Mouse (Mus musculus) bone marrow, adult 2 months (tissue): ENCODE results near the gene Tmem239. TPM values are rescaled to one million over a fixed set of nuclear protein-coding genes. Genes with fewer than 3 reads are reported as not detected.

Experiments used
- H3K27ac ChIP-seq: fragments of 200-500 bp; 2 replicates; pipeline ENCODE4 v1.5.1; 2012; ENCODE audit warnings: low read depth, mild to moderate bottlenecking, control low read depth, inconsistent platforms, low read length; ENCODE audit not compliant: control insufficient read depth, poor library complexity, insufficient read depth
- H3K4me1 ChIP-seq: fragments of 200-500 bp; 2 replicates; pipeline ENCODE4 v1.6.1; 2011; ENCODE audit warnings: low read length; ENCODE audit not compliant: control insufficient read depth, insufficient read depth
- H3K4me3 ChIP-seq: fragments of 200-500 bp; replicated peaks from 2 replicates; pipeline ENCODE3; 2011; ENCODE audit warnings: mild to moderate bottlenecking, low read depth, low read length, control low read depth; ENCODE audit not compliant: control insufficient read depth
- CTCF ChIP-seq: fragments of 200-500 bp; IDR thresholded peaks from 2 replicates; pipeline ENCODE4 v1.5.1; 2011; ENCODE audit warnings: low read length, control low read depth; ENCODE audit not compliant: control insufficient read depth, insufficient read depth
- POLR2A ChIP-seq: fragments of 200-500 bp; IDR thresholded peaks from 2 replicates; pipeline ENCODE4 v1.6.1; 2011; ENCODE audit warnings: low read depth, mild to moderate bottlenecking, control low read depth, low read length, borderline replicate concordance; ENCODE audit not compliant: control insufficient read depth
- WGBS: fragments of 180-500 bp; shearing (Covaris S2); methylation state at CpG from one replicate; pipeline ENCODE4 v1.1.7; 2018; 5-methylcytosine and 5-hydroxymethylcytosine counted together
- polyA plus RNA-seq: library from polyadenylated mRNA; stranded (reverse); fragments of >200 nt; gene quantifications from 2 replicates; pipeline ENCODE4 v1.2.4, GENCODE M21; 2011; ENCODE audit warnings: low replicate concordance; ENCODE audit not compliant: missing spikeins, insufficient read depth, insufficient read length

Gene Tmem239
- polyA plus RNA-seq, 1 experiment: not detected

DNA sequence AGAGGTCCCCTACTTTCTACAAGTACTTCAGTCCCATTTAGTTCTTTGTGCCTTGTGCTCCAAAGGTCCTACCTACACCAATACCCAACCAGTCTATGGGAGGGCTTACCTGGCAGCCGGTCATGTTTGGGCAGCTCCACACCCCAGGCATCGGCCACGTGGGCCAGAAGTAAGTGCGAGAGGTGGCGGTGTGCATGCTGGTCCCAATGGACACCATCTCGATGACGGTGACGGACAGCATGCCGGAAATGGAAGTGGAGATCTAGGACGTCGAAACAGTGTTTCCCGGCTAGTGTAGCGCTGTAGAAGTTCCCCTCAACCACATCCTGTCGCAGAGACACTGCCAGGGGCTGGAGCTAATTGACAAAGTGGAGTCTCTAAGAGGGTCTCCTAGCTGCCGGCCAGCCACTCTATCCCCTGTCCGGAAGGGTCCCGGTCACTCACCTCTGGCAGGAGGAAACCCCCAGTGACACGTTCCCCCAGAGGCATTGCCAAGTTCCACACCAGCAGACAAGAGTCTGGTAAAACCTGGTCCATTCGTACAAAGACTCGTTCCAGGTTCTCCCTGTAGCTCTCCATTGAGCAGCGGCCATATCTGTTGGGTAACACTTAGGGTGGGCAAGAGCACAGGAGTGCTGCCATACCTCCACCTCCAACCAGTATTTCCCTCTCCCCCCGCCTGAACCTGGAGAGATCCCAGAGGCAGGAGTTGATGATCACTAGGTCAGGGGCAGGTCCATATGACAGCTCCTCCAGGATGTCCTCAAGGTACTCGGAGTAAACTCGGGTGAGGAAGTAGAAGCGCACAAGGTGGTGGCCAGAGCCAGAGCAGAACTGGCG lies 15.7 kb downstream of the Tmem239 start:
- Histone ChIP-seq H3K4me1 (peaks cover 6% of the 10 kb centered on the region; the same call in 1 of the 2 replicates), H3K4me3 (no peak overlapping the region), H3K27ac (no peak overlapping the region; the same call in 1 of the 2 replicates)
- TF ChIP-seq CTCF: no peak
- TF ChIP-seq POLR2A: no peak
- WGBS: 81% methylated on average over 26 of the region's 26 CpGs

DNA sequence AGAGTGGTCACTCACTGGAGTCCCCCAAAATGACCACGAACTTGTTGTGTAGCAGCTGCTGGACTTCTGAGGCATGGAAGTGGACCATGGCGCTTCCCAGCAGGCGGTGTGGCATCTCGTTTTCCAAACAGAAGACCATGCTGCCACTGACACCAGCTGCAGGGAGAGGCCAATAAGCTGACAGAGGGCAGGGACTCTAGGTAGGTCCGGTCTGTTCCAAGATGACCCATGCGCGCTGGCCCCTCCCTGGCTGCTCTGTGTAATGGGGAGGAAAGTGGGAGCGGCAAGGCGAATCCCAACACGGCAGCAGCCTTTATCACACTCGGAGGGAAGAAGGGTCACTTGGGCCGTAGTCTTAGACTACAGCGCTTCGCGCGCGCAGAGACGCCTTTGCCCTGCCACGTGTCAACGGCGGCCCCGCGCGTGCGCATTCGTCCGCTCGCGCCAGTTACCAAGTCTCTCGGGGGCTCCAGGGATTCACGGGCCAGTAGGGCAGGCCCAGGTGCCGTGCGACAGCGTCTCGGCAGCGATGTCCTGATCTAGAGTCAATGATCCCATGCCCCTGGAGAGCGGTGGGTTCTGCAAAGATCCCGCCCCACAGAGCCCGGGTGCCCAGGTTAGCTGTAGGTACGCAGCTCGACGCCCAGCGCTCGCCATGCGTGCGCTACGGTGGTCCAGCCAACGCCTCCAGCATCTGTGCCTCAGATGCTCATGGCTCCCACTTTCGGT lies 17.3 kb downstream of the Tmem239 start:
- Histone ChIP-seq H3K4me3 (peak overlapping the region; percentile 97), H3K27ac (peak overlapping the region; percentile 92), H3K4me1 (peaks cover 6% of the 10 kb centered on the region; the same call in 1 of the 2 replicates)
- 17% methylated on average over 49 of the region's 49 CpGs for WGBS
- TF ChIP-seq POLR2A (peak; percentile 48; the same call in 1 of the 2 replicates), CTCF (no peak)

DNA sequence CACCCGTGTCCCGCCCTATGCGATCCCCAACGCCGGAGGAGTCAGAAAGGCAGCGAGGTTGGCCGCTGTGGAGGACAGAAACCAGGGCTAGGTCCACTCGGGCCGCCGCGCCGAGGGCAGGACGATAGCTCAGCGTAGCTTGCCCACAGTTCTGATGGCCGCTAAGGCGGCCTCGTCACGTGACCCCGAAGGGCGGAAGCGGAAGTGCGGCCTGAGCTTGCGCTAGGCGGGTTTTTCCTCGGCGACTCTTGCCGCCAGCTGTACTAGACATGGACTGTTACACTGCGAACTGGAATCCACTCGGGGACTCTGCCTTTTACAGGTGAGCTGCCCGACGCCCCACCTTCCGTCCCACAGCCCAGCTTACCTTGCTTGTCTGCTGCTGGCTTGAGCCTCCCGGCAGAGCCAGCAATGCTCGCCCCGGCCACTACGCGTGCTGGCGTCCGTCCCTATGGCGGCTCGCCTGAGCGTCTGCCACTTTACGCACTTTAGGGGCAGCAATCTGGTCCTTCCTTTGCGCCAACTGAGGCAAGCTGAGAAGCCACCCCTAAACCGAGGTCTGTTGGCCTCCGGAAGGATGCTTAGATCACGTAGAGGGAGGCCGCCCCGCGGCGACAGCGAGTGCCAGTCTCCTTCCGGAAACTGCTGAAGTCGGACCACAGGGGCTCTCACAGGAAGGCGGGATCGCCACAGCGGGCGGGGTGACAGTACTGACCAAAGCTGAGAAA lies 18.0 kb downstream of the Tmem239 start, which contains the start of the genes Vps16 and Pced1a:
Gene Vps16, plus strand, starts transcription at position 214 of the 728 bp plus-strand sequence.
Gene Pced1a, minus strand, starts transcription at position 576 of the 728 bp plus-strand sequence.
- WGBS: under 1% methylated on average over 58 of the region's 58 CpGs
- Histone ChIP-seq H3K27ac (peak within 1 kb of the TSS; percentile 92), H3K4me1 (peaks cover 6% of the 10 kb centered on the region; the same call in 1 of the 2 replicates), H3K4me3 (peak within 1 kb of the TSS; percentile 97)
- TF ChIP-seq CTCF (peak; percentile 45), POLR2A (peak; percentile 67; the same call in 1 of the 2 replicates)

GRCm38 (mm10) chr2:130425112-130425511 lies 18.8 kb downstream of the Tmem239 start:
- H3K4me1 ChIP-seq: peaks cover 6% of the 10 kb centered on the region; the same call in 1 of the 2 replicates
- H3K4me3 ChIP-seq: peak overlapping the region; percentile 97
- 10% methylated on average over 5 of the region's 5 CpGs for WGBS
- no peak overlapping the region for H3K27ac ChIP-seq
- no peak for TF ChIP-seq POLR2A
- no peak for TF ChIP-seq CTCF

DNA sequence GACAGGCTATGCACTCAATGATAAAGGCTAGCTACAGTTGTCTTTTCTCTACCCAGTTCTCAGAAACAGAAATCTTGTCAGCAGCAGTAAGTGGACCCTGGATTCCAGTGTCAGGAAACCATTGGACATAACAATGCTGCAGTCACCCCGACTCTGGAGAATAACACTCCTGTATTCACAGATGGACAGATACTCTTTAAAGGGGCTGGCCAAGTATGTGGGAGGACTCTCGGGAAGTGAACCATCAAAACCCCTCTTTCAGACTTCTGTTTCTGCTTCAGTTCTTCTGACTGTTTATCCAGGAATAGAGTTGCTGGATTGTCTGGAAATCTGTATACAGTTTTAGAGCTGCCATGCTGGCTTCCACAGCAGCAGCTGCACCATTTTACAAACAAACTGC lies 23.6 kb downstream of the Tmem239 start:
- TF ChIP-seq POLR2A (no peak), CTCF (no peak)
- Histone ChIP-seq H3K4me1 (no peaks in the 10 kb centered on the region; the same call in 1 of the 2 replicates), H3K27ac (no peak overlapping the region), H3K4me3 (no peak overlapping the region)
- 66% methylated on average over 2 of the region's 2 CpGs for WGBS

DNA sequence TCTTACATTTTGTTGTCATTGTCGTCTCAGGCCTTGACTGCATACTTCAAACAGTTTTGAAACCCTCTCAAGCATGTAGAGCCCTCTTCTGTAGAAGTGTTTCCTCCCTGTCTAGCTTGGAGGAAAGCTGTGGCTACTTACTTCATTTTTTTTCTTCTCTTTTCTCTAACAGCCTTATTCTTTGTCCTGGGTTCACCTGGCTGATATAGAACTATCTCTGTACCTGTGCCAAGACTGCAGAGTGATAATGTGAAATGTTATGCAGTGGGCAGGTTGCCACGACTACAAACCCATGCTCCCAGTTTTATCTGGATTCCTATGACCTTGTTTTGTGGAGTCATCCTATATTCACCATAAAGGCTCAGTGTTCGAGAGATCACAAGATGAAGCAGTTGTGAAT lies 24.2 kb downstream of the Tmem239 start:
- TF ChIP-seq CTCF (no peak), POLR2A (no peak)
- H3K27ac ChIP-seq: no peak overlapping the region
- WGBS: 51% methylated on average over 3 of the region's 3 CpGs
- H3K4me1 ChIP-seq: no peaks in the 10 kb centered on the region
- H3K4me3 ChIP-seq: no peak overlapping the region

DNA sequence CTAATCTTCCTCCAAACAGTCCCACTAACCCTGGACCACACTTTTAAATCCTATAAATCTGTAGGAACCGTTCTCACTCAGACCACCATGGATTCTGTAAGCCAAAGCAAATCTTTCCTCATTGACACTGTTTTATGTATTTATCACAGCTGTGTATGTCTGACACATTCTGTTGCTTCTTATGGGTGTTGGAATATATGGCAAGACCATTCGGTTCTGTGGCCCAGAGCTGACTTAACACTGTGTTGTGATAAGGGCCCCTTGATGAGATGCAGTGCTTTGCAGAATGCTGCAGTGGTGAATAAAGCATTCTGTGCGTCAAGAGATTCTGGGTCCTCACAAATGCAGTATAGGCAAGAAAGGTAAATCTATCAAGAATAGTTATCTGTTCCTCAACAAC lies 25.9 kb downstream of the Tmem239 start:
- Histone ChIP-seq H3K4me3 (no peak overlapping the region), H3K27ac (no peak overlapping the region), H3K4me1 (no peaks in the 10 kb centered on the region)
- WGBS: 84% methylated on average over 3 of the region's 3 CpGs
- TF ChIP-seq POLR2A (no peak), CTCF (no peak)
